Mouse (Mus musculus) heart, postnatal 0 days (tissue): Measurements from ENCODE around the gene Add3. TPM values are rescaled to one million over a fixed set of nuclear protein-coding genes. Genes with fewer than 3 reads are reported as not detected.

Experiments used
- ATAC-seq: fragments of 200-750 bp; cut with Nextera tagmentation; 2 replicates; pipeline ENCODE4 v1.8.0; 2017; ENCODE audit warnings: low read depth, moderate number of reproducible peaks, moderate library complexity; ENCODE audit not compliant: insufficient read depth
- DNase-seq: peaks from one replicate; pipeline ENCODE4 v3.0.0-alpha.2; 2016; ENCODE audit warnings: low spot score
- H3K27ac ChIP-seq: fragments of 300-500 bp; sonication (generic); 2 replicates; pipeline ENCODE4 v1.5.1; 2014; ENCODE audit warnings: low read depth, mild to moderate bottlenecking
- H3K27me3 ChIP-seq: fragments of 300-500 bp; sonication (generic); 2 replicates; pipeline ENCODE4 v1.6.1; 2014; ENCODE audit warnings: low read length, mixed read lengths; ENCODE audit not compliant: control insufficient read depth, insufficient read depth
- H3K36me3 ChIP-seq: fragments of 300-500 bp; sonication (generic); replicated peaks from 2 replicates; pipeline ENCODE4 v1.6.1; 2014; ENCODE audit warnings: low read length, mixed read lengths; ENCODE audit not compliant: control insufficient read depth, insufficient read depth
- H3K4me1 ChIP-seq: fragments of 300-500 bp; sonication (generic); 2 replicates; pipeline ENCODE4 v1.6.1; 2014; ENCODE audit warnings: antibody characterized with exemption; ENCODE audit not compliant: control insufficient read depth, insufficient read depth
- H3K4me2 ChIP-seq: fragments of 300-500 bp; sonication (generic); 2 replicates; pipeline ENCODE4 v1.6.1; 2014; ENCODE audit warnings: low read depth, mild to moderate bottlenecking, low read length, moderate library complexity
- H3K4me3 ChIP-seq: fragments of 300-500 bp; sonication (generic); 2 replicates; pipeline ENCODE4 v1.5.1; 2014; ENCODE audit warnings: low read depth, low read length
- H3K9ac ChIP-seq: fragments of 300-500 bp; sonication (generic); replicated peaks from 2 replicates; pipeline ENCODE4 v1.6.1; 2014; ENCODE audit warnings: low read depth, low read length, mixed read lengths
- H3K9me3 ChIP-seq: fragments of 300-500 bp; sonication (generic); replicated peaks from 2 replicates; pipeline ENCODE4 v1.6.1; 2016; ENCODE audit warnings: low read length; ENCODE audit not compliant: control insufficient read depth
- CTCF ChIP-seq: IDR thresholded peaks from 2 replicates; pipeline ENCODE4 v1.5.1; 2016; ENCODE audit warnings: antibody characterized with exemption, control low read depth, low read depth
- EP300 ChIP-seq: IDR thresholded peaks from 2 replicates; pipeline ENCODE4 v1.6.1; 2016; ENCODE audit warnings: antibody characterized with exemption, low read depth
- WGBS: fragments of 180-500 bp; shearing (Covaris S2); extraction: QIAGEN DNeasy Blood & Tissue Kit; methylation state at CpG from one replicate; pipeline ENCODE4 v1.1.7; 2014; 5-methylcytosine and 5-hydroxymethylcytosine counted together
- polyA plus RNA-seq: library from polyadenylated mRNA; unstranded; fragments of >200 nt; fragmentation: Nextera tagmentation; extraction: Ambion mirVana; gene quantifications from 2 replicates; pipeline ENCODE4 v1.2.1, GENCODE M21; 2015
- total RNA-seq: library from RNA; depleted of rRNA; stranded (reverse); fragments of >200 nt; gene quantifications from 2 replicates; pipeline ENCODE4 v1.2.3, GENCODE M21; 2014; ENCODE audit warnings: low replicate concordance; rRNA removed

Gene Add3
- total and polyA plus RNA-seq, 2 experiments from 2014 or later: 62.1 to 82.9 TPM

DNA sequence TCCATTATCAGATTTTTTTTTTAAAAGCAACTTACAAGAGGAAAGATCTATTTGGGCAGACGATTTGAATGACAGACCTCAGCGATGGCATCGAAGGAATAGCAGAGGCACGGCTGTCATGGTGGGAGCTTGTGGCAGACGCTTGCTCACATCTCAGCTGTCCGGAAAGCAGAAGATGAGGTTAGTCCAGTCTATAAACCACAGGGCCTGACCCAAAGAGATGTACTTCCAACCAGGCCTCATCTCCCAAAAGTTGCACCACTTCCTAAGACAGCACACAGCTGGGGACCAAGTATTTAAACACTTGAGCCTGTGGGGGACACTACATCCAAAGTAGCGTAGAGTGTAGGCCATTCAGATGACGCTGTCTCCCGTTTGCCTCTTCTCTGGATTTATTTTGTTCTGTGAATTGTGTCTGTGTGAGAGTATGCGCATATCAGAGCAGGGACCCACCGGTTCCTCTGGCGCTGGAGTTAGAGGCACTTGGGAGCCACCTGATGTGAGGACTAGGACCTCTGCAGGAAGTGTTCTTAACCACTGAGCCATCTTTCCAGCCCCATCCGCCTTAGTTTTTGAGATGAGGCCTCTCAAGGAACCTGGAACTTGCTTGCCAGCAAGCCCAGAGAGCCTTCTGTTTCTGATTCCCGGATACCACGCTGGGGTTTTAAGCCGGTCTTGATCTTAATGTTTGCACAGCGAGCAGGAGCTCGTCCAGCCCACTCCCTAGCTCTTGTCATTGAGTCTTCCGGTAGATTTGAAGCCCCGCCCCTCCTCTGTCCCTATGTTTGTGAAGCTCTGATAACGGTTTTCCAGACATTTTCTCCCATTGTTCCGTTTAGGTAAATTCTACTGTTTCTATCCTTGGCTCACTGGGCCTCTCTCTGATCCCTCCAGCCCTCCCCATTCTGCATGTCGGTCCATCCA is 156.3 kb downstream of the Add3 start:
- no peak overlapping the region for H3K4me2 ChIP-seq
- ATAC-seq: no peak; the same call in 1 of the 2 replicates
- TF ChIP-seq CTCF (no peak), EP300 (no peak)

More for the DNA sequence above, 156.3 kb downstream of the Add3 start:
- Histone ChIP-seq H3K27me3 (no peaks in the 10 kb centered on the region), H3K4me1 (peaks cover 12% of the 10 kb centered on the region), H3K36me3 (no peaks in the 10 kb centered on the region), H3K9me3 (no peaks in the 10 kb centered on the region), H3K4me3 (no peak overlapping the region), H3K27ac (no peak overlapping the region), H3K9ac (no peak overlapping the region)
- 71% methylated on average over 23 of the region's 23 CpGs for WGBS
- no peak for DNase-seq

Other genes with a start within 250 kb of the Add3 start
- 107 and 134 TPM in 2 replicates for gene Xpnpep1, start 100.2 kb upstream of the Add3 start, total RNA-seq
- 106 and 119 TPM in 2 replicates for gene Xpnpep1, start 100.2 kb upstream of the Add3 start, polyA plus RNA-seq
- gene Mxi1, start 170.1 kb downstream of the Add3 start, total RNA-seq: 32.1 and 44.3 TPM in 2 replicates
- 31.2 and 34.8 TPM in 2 replicates for gene Mxi1, start 170.1 kb downstream of the Add3 start, polyA plus RNA-seq
- gene Gm10197, start 231.3 kb downstream of the Add3 start, total RNA-seq: not detected in 2 replicates
- not detected in 2 replicates for gene Gm10197, start 231.3 kb downstream of the Add3 start, polyA plus RNA-seq